Mouse (Mus musculus) granulocyte monocyte progenitor cell, adult 5-6 weeks (primary cell): ENCODE results near the gene Klk8. TPM values are rescaled to one million over a fixed set of nuclear protein-coding genes. Genes with fewer than 3 reads are reported as not detected.

Source experiments
- ATAC-seq: replicated peaks from 2 replicates; pipeline ENCODE4 v1.8.0; 2016; ENCODE audit warnings: mild to moderate bottlenecking, moderate TSS enrichment, inconsistent platforms; ENCODE audit not compliant: poor library complexity, severe bottlenecking
- total RNA-seq, 2 experiments: library from RNA; stranded (forward) in 1 of 2; stranded (reverse) in 1 of 2; fragments of 200-712, 200-1000 nt in 1 of 2; fragments of >200 nt in 1 of 2; fragmentation: Nextera tagmentation in 1 of 2; gene quantifications; 2 replicates each; pipeline ENCODE4 v1.2.3; 2014 to 2017

Gene Klk8
- total RNA-seq, 2 experiments from 2014 or later = 10.8 to 19.5 TPM

DNA sequence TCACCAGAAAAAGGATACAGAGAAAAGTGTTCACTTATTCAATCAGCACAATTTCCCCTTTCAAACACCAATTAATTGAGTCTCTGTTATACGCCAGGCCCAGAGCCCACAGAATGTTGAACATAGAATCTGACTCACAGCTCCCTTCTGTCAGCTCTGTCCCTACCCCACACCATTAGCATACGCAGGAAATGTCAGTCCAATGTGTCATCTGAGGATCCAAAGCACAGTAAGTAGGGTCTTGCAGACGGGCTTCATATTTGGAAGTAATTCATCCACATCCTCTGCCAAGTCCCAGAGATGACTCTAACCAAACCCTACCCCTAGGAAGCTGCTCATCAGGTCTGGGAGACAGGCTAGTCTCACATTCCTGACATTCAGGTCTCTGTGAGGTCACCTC lies 9.3 kb upstream of the Klk8 start:
- no peak for ATAC-seq

GRCm38 (mm10) chr7:43789295-43789694 lies 8.1 kb upstream of the Klk8 start:
- no peak for ATAC-seq

GRCm38 (mm10) chr7:43791591-43791990 lies 5.8 kb upstream of the Klk8 start, which contains the start of gene Klk9:
Gene Klk9 (plus strand): TSS chr7:43791891.
- no peak for ATAC-seq

GRCm38 (mm10) chr7:43796355-43796754 lies 1.0 kb upstream of the Klk8 start:
- ATAC-seq = no peak

- ATAC-seq = peak; percentile 65
Observed at GRCm38 (mm10) chr7:43797844-43798462, 576 bp downstream of the Klk8 start.

DNA sequence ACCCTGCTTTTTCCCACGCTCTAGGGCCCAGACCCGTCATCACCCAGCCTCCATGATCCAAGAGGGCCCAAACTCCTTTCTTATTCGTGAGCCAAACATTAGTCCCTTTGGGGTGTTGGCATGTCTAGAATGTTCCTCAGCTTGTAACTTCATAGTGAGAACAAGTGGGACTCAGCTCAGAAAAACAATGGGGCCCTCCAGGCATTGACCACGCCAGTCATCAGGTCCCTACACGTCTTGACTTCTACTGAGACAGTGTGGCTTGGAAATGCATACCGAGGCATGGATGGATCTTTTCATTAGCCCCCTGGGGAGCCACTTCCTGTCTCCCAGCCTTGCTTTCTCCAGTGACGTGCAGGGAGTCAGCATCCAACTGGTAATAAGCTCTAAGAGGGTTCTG lies 2.5 kb downstream of the Klk8 start:
- ATAC-seq = no peak

- ATAC-seq = no peak
Observed at GRCm38 (mm10) chr7:43810994-43811393, 13.6 kb downstream of the Klk8 start, which contains the start of gene Klk7. Gene Klk7 (plus strand): TSS chr7:43811294.

GRCm38 (mm10) chr7:43815211-43815610 lies 17.8 kb downstream of the Klk8 start:
- ATAC-seq = no peak

GRCm38 (mm10) chr7:43816746-43817145 lies 19.4 kb downstream of the Klk8 start:
- no peak for ATAC-seq

DNA sequence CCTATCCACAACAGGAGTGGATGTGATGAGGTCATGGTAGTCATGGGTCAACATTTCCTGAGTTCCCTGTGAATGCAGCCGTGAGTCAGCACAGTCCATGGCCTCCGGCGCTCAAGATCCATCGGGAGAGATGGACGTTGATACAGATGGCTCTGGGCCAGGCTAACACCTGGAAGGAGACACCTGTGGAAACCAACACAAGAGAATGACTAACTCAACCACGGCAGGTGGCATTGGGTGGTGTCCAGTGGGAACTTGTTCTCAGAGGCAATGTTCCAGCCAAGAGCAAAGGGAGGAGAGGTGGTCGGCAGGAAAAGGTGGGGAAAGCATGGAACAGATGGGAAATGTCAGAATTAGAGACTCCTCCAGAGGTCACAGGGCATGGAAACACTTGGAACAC lies 24.2 kb downstream of the Klk8 start:
- ATAC-seq = no peak

DNA sequence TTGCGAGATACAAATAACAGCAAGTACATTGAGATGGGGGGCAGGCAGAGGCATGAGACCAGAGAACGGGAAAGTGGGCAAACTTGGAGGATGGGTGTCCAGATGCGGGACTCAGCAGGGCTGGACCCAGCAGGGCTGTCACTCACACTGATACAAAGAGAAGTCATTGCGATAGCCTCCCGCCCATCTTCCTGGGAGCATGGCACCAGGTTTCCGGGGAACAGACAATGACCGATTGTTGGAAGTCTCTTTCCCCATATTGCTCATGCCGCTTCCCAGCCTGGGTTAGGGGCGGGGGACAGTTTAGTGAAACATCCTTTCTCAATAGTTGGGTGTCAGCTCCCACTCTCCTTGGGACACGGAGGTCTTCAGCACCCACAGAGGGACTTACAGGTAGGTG lies 26.8 kb downstream of the Klk8 start, which contains the start of gene Klk6:
Klk6 (plus strand) TSS at position 301 of the 400 bp plus-strand sequence.
- no peak for ATAC-seq

- no peak for ATAC-seq
Observed at GRCm38 (mm10) chr7:43826056-43826455, 28.7 kb downstream of the Klk8 start.

DNA sequence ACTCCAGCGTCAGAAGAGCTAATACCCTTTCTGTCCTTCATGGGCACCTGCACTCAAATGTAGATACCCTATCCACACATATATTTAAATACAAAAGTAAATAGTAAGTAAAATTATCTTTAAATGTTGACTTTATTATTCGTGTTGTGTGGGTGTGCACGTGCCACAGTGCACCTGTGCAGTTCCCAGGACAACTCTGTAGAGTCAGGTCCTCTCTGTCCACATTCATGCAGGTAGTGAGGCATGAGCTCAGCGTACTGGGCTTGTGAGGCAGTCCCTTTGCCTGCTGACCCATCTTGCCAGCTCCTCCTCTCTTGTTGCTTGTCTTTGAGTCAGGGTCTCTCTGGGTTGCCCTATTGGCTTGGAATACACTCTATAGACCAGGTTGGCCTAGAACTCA lies 30.3 kb downstream of the Klk8 start:
- ATAC-seq = no peak

- ATAC-seq = no peak
Observed at GRCm38 (mm10) chr7:43829006-43829405, 31.6 kb downstream of the Klk8 start.

GRCm38 (mm10) chr7:43841701-43842100 lies 44.3 kb downstream of the Klk8 start, which contains the start of gene Klk5:
Gene Klk5 (plus strand): TSS chr7:43841971.
- no peak for ATAC-seq

DNA sequence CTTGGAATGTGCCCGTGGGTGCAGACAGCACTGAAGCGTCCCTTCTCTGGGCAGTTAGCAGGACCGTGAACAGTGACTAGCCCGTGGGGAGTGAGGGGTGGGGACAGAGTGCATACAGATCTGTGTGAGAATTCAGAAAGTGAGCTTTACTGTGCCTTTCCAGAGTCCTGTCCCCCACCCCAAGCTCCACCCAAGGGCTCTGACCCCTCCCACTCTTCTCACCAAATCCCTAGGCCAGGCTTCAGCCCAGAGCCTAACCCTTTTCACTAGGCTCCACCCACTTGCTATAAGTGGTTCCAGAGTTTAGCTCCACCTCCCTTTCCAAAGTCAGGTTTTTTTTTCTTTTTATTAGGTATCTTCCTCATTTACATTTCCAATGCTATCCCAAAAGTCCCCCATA lies 46.4 kb downstream of the Klk8 start:
- ATAC-seq = no peak

DNA sequence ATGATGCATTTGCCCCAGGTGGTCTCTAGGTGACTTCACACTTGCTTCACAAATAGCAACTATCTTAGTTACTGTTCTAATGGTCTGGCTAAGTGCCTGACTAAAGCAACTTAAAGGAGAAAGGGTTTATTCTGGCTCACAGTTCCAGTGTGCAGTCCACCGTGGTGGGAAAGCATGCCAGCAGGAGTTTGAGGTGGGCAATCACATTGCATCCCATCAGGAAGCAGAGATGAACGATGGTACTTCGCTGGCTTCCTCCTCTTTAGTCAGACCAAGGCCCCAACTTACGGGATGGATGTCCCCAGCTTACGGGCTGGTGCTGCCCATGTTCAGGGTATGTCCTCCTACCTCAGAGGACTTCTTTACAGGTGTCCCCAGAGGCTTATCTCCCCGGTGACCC lies 54.2 kb downstream of the Klk8 start:
- ATAC-seq = no peak

Other genes starting within 250 kb of the Klk8 start
- 1.7 and 1.9 TPM in 2 replicates for gene Zfp658, start 235.3 kb upstream of the Klk8 start, total RNA-seq (2014; fragmentation: Nextera tagmentation)
- gene Zfp658, start 235.3 kb upstream of the Klk8 start, total RNA-seq (2017) = 0.98 and 1.5 TPM in 2 replicates
- gene Zfp719, start 218.0 kb upstream of the Klk8 start, total RNA-seq (2014; fragmentation: Nextera tagmentation) = 9.9 and 19.2 TPM in 2 replicates
- gene Zfp719, start 218.0 kb upstream of the Klk8 start, total RNA-seq (2017) = 7.8 and 10.8 TPM in 2 replicates
- gene Zfp819, start 190.4 kb upstream of the Klk8 start, total RNA-seq (2014; fragmentation: Nextera tagmentation) = 1.4 TPM in 1 of 2 replicates, not detected in the other
- gene Zfp819, start 190.4 kb upstream of the Klk8 start, total RNA-seq (2017) = 0.17 and 0.98 TPM in 2 replicates
- 0.28 TPM in 1 of 2 replicates, not detected in the other for gene Ceacam18, start 162.9 kb upstream of the Klk8 start, total RNA-seq (2014; fragmentation: Nextera tagmentation)
- gene Ceacam18, start 162.9 kb upstream of the Klk8 start, total RNA-seq (2017) = not detected in 2 replicates
- 13.1 and 15.1 TPM in 2 replicates for gene Siglece, start 137.4 kb upstream of the Klk8 start, total RNA-seq (2014; fragmentation: Nextera tagmentation)
- 5.2 and 9.0 TPM in 2 replicates for gene Siglece, start 137.4 kb upstream of the Klk8 start, total RNA-seq (2017)
- 5.6 and 8.7 TPM in 2 replicates for gene Ctu1, start 125.6 kb upstream of the Klk8 start, total RNA-seq (2014; fragmentation: Nextera tagmentation)
- gene Ctu1, start 125.6 kb upstream of the Klk8 start, total RNA-seq (2017) = 5.5 and 9.5 TPM in 2 replicates
- not detected in 2 replicates for gene Klk14, start 107.2 kb upstream of the Klk8 start, total RNA-seq (2014; fragmentation: Nextera tagmentation)
- not detected in 2 replicates for gene Klk14, start 107.2 kb upstream of the Klk8 start, total RNA-seq (2017)
- gene Klk13, start 85.0 kb upstream of the Klk8 start, total RNA-seq (2014; fragmentation: Nextera tagmentation) = not detected in 2 replicates
- not detected in 2 replicates for gene Klk13, start 85.0 kb upstream of the Klk8 start, total RNA-seq (2017)
- gene Klk12, start 28.7 kb upstream of the Klk8 start, total RNA-seq (2014; fragmentation: Nextera tagmentation) = not detected in 2 replicates
- gene Klk12, start 28.7 kb upstream of the Klk8 start, total RNA-seq (2017) = not detected in 2 replicates
- not detected in 2 replicates for gene Klk11, start 23.0 kb upstream of the Klk8 start, total RNA-seq (2014; fragmentation: Nextera tagmentation)
- gene Klk11, start 23.0 kb upstream of the Klk8 start, total RNA-seq (2017) = not detected in 2 replicates
- not detected in 2 replicates for gene Klk10, start 16.5 kb upstream of the Klk8 start, total RNA-seq (2014; fragmentation: Nextera tagmentation)
- not detected in 2 replicates for gene Klk10, start 16.5 kb upstream of the Klk8 start, total RNA-seq (2017)
- gene Klk9, start 5.7 kb upstream of the Klk8 start, total RNA-seq (2014; fragmentation: Nextera tagmentation) = not detected in 2 replicates
- not detected in 2 replicates for gene Klk9, start 5.7 kb upstream of the Klk8 start, total RNA-seq (2017)
- gene Klk7, start 13.7 kb downstream of the Klk8 start, total RNA-seq (2014; fragmentation: Nextera tagmentation) = not detected in 2 replicates
- gene Klk7, start 13.7 kb downstream of the Klk8 start, total RNA-seq (2017) = not detected in 2 replicates
- gene Klk6, start 26.9 kb downstream of the Klk8 start, total RNA-seq (2014; fragmentation: Nextera tagmentation) = not detected in 2 replicates
- not detected in 2 replicates for gene Klk6, start 26.9 kb downstream of the Klk8 start, total RNA-seq (2017)
- gene Klk5, start 44.4 kb downstream of the Klk8 start, total RNA-seq (2014; fragmentation: Nextera tagmentation) = not detected in 2 replicates
- gene Klk5, start 44.4 kb downstream of the Klk8 start, total RNA-seq (2017) = not detected in 2 replicates
- gene Klk4, start 83.6 kb downstream of the Klk8 start, total RNA-seq (2014; fragmentation: Nextera tagmentation) = not detected in 2 replicates
- not detected in 2 replicates for gene Klk4, start 83.6 kb downstream of the Klk8 start, total RNA-seq (2017)
- not detected in 2 replicates for gene Klk15, start 136.2 kb downstream of the Klk8 start, total RNA-seq (2014; fragmentation: Nextera tagmentation)
- gene Klk15, start 136.2 kb downstream of the Klk8 start, total RNA-seq (2017) = not detected in 2 replicates
- gene Klk1b8, start 153.1 kb downstream of the Klk8 start, total RNA-seq (2014; fragmentation: Nextera tagmentation) = not detected in 2 replicates
- gene Klk1b8, start 153.1 kb downstream of the Klk8 start, total RNA-seq (2017) = not detected in 2 replicates
- gene Klk1b1, start 169.2 kb downstream of the Klk8 start, total RNA-seq (2014; fragmentation: Nextera tagmentation) = not detected in 2 replicates
- not detected in 2 replicates for gene Klk1b1, start 169.2 kb downstream of the Klk8 start, total RNA-seq (2017)
- not detected in 2 replicates for gene Klk1b9, start 178.5 kb downstream of the Klk8 start, total RNA-seq (2014; fragmentation: Nextera tagmentation)
- gene Klk1b9, start 178.5 kb downstream of the Klk8 start, total RNA-seq (2017) = not detected in 2 replicates
- gene Klk1b11, start 198.3 kb downstream of the Klk8 start, total RNA-seq (2014; fragmentation: Nextera tagmentation) = not detected in 2 replicates
- gene Klk1b11, start 198.3 kb downstream of the Klk8 start, total RNA-seq (2017) = not detected in 2 replicates
- gene Klk1b26, start 214.6 kb downstream of the Klk8 start, total RNA-seq (2014; fragmentation: Nextera tagmentation) = not detected in 2 replicates
- not detected in 2 replicates for gene Klk1b26, start 214.6 kb downstream of the Klk8 start, total RNA-seq (2017)